Mouse (Mus musculus): ENCODE measurements at regions not wholly inside any gene's neighbourhood (a gene's known extent, or its start where the extent isn't known, plus 50 kb on each side); places are given as distances from the start of the nearest gene placed in this dataset.

DNA sequence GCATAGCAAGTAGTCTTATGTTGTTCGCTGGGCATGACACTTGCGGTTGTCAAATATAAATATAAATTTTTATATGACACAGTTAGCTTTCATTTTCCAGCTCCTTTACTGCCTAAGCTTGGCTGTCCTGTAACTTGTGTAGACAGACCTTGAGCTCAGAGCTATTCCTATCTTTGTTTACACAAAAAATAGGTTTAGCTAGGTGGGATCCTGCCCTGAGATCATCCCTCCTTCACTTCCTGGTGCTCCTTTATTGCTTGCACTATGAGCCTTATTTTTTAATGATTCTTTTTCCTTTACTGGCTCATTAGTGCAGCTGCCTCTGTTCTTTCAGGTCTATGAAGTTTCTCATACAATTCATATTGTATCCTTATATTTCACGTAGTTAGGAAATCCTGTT lies 375.6 kb upstream of the Tfap2d start:
- DNase-seq (ENCODE audit: low read depth): no peak

DNA sequence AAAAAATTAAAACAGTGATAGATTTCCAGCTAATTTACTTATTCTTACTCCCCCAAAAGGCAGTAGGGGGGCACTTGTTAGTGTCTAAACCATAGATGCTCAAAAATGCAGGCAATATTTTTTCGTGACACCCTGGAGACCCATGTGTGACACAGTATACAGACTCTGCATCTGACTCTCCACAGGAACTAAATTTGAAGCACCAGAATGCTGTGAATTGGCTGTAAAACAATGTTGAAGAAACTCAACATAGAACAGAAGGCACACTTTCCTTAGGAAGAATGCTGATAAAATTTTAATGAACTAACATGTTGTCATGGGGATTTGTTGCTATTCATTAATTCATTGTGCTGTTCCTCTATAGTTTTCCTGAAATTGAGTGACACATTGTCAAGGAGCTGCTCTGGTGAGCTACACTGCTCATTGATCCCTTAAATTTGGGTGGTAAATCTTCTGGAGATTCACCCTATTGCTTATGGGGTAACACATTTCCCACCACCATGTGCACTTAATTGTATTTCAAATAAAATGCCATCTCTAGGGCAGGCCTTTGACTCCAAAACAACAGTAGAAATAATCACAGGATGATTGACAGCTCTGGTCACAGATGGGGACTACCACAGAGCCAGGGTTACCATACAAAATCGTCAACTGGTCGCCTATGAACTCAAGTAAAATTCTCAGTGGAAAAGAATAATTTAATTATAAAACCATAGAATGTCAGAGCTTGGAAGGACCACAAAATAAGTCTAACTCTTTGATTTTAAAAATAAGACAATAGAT lies 344.3 kb upstream of the Tfap2d start:
- no peak for DNase-seq (ENCODE audit: low read depth)

DNA sequence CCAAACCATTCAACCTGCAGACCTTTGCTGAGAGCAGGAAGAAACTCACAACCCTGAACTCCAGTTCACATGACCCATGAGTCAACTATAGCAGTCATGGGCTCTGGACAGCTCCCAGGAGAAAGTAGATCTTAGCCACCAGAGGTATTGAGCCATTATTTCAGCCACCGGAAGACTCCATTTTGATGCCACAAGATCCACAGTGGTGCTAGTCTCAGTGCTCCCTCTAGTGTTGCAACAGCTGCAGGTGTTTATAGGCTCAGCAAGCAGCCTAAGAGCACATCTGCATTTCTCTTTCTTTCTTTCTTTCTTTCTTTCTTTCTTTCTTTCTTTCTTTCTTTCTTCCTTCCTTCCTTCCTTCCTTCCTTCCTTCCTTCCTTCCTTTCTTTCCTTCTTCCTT lies 309.2 kb upstream of the Tfap2d start:
- DNase-seq (ENCODE audit: low read depth): peak; percentile 54
